Mouse (Mus musculus) adrenal gland, postnatal 36 days (tissue): ENCODE data around the gene Olfr1252. TPM values are rescaled to one million over a fixed set of nuclear protein-coding genes. Genes with fewer than 3 reads are reported as not detected.

Experiments
- DNase-seq, 2 experiments: peaks; one replicate each; pipeline ENCODE4 v3.0.0; 2021; ENCODE audit warnings: mixed read lengths in 1 of 2
- long read RNA-seq, 2 experiments: library from polyadenylated mRNA; stranded (forward); transcript quantifications; one replicate each; pipeline ENCODE4 v2.0.0; 2021; ENCODE audit warnings: borderline sequencing depth in 2 of 2
- total RNA-seq, 2 experiments: library from RNA; stranded (reverse); gene quantifications; 2 replicates each; pipeline ENCODE4 v1.2.3; 2021

The Olfr1252 gene
- total RNA-seq = not detected
- long read RNA-seq, experiment 1 = 0 reads
- long read RNA-seq, experiment 2 = 0 reads

- DNase-seq = no peak
Measured at GRCm38 (mm10) chr2:89724912-89725311, at the start of gene Olfr1252. Olfr1252 (minus strand) TSS chr2:89725012.

DNA sequence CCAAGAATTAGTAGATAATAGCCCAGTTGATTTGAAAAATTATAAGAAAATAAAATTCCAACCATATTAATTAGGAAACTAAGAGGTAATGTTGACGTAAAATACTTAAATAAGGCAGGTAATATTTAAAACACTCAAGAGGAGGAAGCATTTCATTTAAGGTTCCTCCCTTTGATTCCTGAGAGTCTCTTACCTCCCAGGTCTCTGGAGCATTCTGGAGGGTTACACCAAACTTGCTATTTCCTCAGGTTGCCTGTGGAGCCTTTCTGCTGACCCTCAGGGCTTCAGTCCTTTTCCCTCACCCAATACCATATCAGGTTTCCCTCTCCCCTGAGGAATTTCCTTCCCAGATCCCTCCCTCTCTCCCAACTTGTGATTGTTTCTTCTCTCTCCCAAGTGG lies 32.2 kb upstream of the Olfr1252 start, which contains the start of gene Olfr1253:
Gene Olfr1253 (minus strand): TSS at position 101 of the 400 bp plus-strand sequence.
- no peak for DNase-seq

DNA sequence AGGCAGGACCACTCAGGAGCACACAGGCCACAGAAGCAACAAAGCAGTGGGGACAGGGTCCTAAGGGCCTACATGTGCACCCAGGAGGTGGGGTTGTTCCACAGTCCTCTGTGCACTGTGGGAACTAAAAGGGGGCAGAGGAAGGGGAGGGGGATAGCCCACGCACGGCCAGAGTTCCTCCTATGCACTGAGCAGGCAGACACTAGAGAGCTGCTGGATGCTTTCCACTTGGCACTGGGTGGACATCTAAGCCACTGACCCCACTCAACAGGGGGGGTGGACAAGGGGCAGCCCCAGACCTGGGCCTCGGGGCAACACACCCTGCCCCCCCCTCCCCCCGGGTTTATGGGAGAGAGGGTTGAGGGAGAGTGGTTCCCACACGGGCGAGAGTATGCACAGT lies 32.8 kb downstream of the Olfr1252 start:
- DNase-seq = no peak

DNA sequence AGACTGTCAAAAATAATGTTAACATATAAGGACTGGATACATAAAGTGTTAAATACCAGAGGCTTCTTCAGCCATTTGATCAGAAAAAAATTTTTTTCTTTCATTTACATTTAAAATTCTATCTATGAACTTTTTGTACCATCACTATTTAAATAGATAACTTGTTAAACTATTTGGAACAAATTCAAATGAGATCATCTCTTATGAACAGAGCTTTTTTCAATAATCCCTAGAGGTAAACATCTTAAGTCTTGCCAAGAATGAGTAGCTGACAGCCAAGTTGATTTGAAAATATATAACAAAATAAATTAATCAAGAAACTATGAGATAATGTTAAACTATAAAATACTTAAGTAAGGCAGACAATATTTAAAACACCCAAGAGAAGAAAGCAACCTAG lies 53.0 kb downstream of the Olfr1252 start, which contains the start of gene Olfr1251:
Gene Olfr1251 (minus strand): TSS at position 101 of the 400 bp plus-strand sequence.
- no peak for DNase-seq

Other genes starting within 250 kb of the Olfr1252 start
- gene Olfr1241, start 237.9 kb downstream of the Olfr1252 start, total RNA-seq = not detected
- gene Olfr1242, start 226.7 kb downstream of the Olfr1252 start, total RNA-seq = not detected
- not detected for gene Olfr1243, start 193.5 kb downstream of the Olfr1252 start, total RNA-seq
- not detected for gene Olfr1245, start 146.6 kb downstream of the Olfr1252 start, total RNA-seq
- gene Olfr1246, start 131.9 kb downstream of the Olfr1252 start, total RNA-seq = not detected
- gene Olfr1247, start 110.9 kb downstream of the Olfr1252 start, total RNA-seq = not detected
- gene Olfr1248, start 106.8 kb downstream of the Olfr1252 start, total RNA-seq = not detected
- not detected for gene Olfr1249, start 90.0 kb downstream of the Olfr1252 start, total RNA-seq
- not detected for gene Olfr1250, start 63.5 kb downstream of the Olfr1252 start, total RNA-seq
- gene Olfr1251, start 53.1 kb downstream of the Olfr1252 start, total RNA-seq = not detected
- not detected for gene Olfr1253, start 32.1 kb upstream of the Olfr1252 start, total RNA-seq
- not detected for gene Olfr1254, start 68.6 kb upstream of the Olfr1252 start, total RNA-seq
- not detected for gene Olfr1255, start 87.0 kb upstream of the Olfr1252 start, total RNA-seq
- gene Olfr1256, start 116.5 kb upstream of the Olfr1252 start, total RNA-seq = not detected
- not detected for gene Olfr48, start 123.2 kb upstream of the Olfr1252 start, total RNA-seq
- not detected for gene Olfr1257, start 153.4 kb upstream of the Olfr1252 start, total RNA-seq
- gene Olfr1258, start 202.3 kb upstream of the Olfr1252 start, total RNA-seq = not detected
- not detected for gene Olfr1259, start 223.7 kb upstream of the Olfr1252 start, total RNA-seq
- not detected for gene Olfr1260, start 249.3 kb upstream of the Olfr1252 start, total RNA-seq